Mouse (Mus musculus): ENCODE measurements around the gene Chrna10.

DNA sequence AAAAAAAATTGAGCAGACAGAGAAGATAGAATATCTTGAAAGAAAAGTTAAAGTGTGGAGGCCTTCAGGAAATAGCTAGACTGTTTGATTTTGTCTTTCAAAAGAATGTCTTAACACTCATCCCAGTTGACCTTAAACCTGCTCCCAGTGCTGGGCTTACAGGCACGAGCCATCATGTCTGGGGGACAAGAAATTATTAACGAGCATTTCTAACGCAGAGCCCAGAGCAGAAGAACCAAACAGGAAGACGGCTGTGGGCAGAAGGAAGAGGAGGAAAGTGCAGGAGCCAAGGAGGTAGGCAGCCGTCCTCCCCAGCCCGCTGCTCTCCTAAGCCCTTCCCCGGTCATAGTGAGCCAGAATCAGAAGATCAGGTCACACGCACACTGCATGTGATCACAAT is 36.3 kb downstream of the Chrna10 start:
- TF ChIP-seq CTCF (IDR thresholded peaks at IDR 0.05; ENCODE audit: low read depth) (no peak), EP300 (IDR thresholded peaks at IDR 0.05; ENCODE audit: low read depth) (no peak)
